Mouse (Mus musculus) mesoderm, embryonic 11.5 days (tissue): ENCODE results near the gene Mad1l1.

Source experiments
- DNase-seq: peaks from one replicate; pipeline ENCODE4 v3.0.0-alpha.2; 2012; ENCODE audit warnings: low read depth, low spot score

The Mad1l1 gene

GRCm38 (mm10) chr5:140324058-140324457, 2.7 kb upstream of the Mad1l1 start:
- no peak for DNase-seq

- no peak for DNase-seq
Observed at GRCm38 (mm10) chr5:140321756-140322575, 614 bp upstream of the Mad1l1 start.

DNA sequence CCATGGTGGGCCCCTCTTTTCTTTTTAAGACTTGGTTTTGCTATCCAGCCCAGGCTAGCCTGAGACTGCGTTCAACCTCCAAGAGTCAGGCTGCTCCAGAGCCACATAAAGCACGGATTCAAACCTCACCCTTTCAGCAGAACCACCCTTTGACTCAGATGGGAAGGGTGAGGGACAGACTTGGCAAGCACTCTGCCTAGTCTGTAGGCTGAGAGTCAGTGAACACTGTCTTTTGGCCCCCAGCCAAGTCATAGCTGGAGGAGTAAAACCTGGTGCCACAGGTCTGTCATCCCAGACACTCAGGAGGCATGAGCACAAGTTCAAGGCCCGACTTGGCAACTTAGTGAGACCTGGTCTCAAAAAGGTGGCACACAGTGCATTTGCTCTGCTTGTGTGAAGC, 4.6 kb downstream of the Mad1l1 start:
- no peak for DNase-seq

- no peak for DNase-seq
Observed at GRCm38 (mm10) chr5:140307602-140308001, 13.8 kb downstream of the Mad1l1 start.

DNA sequence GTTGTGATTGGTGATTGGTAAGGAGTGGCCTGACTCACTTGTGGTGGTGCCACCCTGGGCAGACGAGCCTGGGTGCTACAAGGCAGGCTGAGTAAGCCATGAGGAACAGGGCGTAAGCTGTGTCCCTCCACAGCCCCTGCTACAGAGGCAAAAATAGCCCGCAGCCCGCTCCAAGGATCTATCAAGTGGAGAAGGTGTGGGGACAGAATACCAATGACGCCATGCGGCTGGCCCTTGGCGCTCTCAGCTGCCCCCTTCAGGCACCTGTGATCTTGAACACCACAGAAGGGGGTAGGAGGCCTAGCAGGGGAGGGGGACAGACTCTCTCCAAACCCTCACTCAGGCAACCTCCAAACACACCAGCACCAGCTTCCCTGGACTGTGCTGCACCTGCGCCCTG, 15.3 kb downstream of the Mad1l1 start:
- no peak for DNase-seq

- DNase-seq: no peak
Observed at GRCm38 (mm10) chr5:140298291-140298690, 23.1 kb downstream of the Mad1l1 start.

DNA sequence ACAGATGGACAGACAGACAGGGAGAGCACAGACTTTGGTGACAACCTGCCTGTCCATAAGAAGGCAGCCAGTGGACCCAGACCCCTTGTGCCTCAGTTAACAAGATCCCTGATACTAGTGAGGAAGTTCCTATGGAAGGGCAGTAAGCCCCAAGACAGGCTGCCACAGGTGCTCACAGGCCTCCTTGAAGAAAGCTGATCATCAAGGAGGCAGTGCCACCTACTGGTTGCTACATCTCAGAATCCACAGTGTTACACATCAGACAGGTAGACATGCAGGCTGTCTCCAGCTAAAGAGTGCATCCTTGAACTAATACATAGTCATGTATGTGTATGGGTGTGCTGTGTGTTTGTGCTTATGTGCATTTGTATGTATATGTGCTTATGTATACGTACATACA, 29.2 kb downstream of the Mad1l1 start:
- peak; percentile 69 for DNase-seq

GRCm38 (mm10) chr5:140289161-140289560, 32.2 kb downstream of the Mad1l1 start:
- DNase-seq: no peak

DNA sequence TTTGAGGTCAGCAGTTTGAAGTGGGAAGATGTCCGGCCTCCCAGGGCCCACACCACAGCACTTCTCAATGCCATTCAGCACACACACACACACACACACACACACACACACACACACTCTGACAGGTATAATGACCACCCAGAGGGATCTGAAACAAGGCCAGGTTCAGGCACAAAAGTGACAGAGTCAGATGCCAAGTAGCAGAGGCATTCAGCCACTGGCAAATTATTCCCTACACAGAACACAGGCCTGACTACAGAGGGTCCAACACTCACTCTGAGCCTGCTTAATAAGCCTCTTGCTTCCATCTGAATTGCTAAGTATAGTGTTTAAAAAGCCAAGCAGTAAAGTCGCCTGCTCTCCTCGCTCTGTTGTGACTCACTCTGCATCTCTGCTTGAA, 33.1 kb downstream of the Mad1l1 start:
- no peak for DNase-seq

- DNase-seq: no peak
Observed at GRCm38 (mm10) chr5:140284761-140285160, 36.6 kb downstream of the Mad1l1 start.

GRCm38 (mm10) chr5:140284011-140284410, 37.3 kb downstream of the Mad1l1 start:
- no peak for DNase-seq

DNA sequence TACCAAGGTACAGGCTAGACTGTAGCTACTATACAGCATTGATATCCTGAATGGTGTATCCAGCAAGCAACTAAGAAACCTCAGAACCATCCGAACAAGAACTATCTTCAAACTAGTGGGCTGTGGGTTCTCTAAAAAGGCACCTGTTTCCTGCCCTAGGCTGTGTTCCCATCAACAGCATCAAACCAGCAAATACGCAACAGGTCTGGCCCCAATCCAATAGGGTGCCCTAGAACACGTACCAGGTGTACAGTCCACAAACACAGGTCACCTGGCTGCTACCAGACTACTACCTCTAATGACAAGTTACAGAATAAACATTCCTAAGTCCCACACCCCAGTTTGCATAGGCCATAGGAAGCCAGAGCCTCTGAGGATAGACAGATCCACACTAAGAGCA, 38.5 kb downstream of the Mad1l1 start:
- no peak for DNase-seq

DNA sequence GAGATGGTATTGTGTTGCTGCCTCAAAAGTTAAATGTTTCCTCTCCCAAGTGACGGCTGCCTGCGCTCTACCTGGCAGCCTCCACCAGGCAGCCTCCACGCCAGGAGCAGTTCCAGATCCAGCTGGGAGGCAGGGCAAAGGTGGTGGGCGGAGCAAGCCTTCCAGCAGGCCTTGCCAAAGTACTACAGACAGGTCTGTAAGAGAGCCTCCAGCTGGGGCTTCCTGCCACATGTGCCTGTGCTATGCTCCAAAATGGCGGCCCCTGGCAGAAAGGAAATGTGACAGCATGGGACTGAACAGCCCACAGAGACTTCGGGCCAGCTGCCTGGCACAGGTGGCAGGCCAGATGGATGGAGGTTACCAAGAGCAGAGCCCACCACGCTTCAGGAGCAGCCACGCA, 39.0 kb downstream of the Mad1l1 start:
- DNase-seq: no peak

DNA sequence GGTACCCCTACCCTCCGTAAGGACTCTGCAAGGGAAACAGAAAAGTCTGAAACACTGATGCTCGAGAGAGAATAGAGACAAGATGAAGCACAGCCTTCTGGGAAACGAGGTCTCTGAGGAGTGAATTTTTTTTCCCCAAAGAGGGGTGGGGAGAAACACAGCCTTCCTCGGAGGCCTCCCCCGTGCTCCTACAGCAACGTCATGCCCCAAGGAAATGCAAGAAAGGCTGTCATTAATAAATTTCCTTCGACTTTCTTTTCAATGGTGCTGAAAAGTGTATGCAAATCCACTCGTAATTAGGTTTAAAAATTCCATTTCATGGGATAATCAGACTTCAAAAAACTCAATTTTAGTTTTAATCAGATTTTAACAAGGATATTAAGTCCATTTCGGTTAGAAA, 41.1 kb downstream of the Mad1l1 start:
- DNase-seq: no peak

DNA sequence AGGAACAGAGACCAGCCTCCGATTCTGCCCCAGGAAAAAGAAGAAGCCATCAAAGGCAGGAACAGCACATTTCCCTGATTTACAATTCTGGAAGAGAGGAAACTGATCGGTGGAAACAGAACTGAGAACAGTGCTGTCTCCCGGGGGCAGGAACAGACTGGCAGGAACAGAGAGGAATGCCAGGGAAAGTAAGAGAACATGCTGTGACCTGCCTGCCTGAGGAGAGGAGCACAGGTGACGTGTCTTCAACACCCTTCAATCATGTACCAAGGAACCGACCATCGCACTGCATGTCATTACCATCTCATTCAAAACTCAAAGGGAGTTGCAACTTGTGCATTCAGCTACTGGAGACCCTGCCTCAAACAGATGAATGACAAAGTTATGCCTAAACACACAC, 44.6 kb downstream of the Mad1l1 start:
- no peak for DNase-seq

- no peak for DNase-seq
Observed at GRCm38 (mm10) chr5:140270976-140271685, 50.2 kb downstream of the Mad1l1 start.

GRCm38 (mm10) chr5:140268396-140268795, 53.0 kb downstream of the Mad1l1 start:
- DNase-seq: no peak

GRCm38 (mm10) chr5:140267061-140267460, 54.3 kb downstream of the Mad1l1 start:
- no peak for DNase-seq

DNA sequence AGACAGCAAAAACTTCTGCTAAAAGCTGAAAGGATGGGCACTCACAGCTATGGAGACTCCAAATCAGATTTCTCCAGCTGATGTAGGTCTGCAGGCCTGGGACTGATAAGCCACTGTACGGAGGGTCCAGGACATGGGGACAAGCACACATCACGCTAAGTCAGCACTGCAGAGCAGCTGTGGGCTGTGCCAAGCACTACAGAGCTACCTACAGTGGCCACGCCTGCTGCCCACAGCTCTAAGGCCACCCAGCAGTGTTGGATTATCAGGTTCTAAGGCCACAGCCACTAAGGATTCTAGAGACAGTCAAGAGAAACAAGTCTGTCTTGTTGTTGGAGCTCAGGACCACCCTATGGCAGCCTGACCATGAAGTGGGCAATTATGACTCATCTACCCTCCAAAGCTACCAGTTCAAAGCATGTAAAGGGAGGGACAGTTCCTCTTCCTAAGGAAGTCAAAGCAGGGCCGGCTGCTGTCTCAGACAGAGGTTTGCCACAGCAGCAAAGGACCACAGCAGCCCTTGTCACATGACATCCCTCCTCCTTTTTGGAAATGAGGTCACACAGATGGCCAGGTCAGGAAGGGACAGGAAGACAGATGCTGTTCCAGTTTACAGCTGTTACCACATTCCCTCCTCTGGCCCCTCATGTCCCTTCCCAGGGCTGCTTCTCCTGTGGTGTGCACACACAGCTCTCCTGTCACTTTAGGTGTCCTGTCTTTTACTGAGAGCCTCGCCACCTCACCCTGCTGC, 56.4 kb downstream of the Mad1l1 start:
- peak; percentile 60 for DNase-seq

DNA sequence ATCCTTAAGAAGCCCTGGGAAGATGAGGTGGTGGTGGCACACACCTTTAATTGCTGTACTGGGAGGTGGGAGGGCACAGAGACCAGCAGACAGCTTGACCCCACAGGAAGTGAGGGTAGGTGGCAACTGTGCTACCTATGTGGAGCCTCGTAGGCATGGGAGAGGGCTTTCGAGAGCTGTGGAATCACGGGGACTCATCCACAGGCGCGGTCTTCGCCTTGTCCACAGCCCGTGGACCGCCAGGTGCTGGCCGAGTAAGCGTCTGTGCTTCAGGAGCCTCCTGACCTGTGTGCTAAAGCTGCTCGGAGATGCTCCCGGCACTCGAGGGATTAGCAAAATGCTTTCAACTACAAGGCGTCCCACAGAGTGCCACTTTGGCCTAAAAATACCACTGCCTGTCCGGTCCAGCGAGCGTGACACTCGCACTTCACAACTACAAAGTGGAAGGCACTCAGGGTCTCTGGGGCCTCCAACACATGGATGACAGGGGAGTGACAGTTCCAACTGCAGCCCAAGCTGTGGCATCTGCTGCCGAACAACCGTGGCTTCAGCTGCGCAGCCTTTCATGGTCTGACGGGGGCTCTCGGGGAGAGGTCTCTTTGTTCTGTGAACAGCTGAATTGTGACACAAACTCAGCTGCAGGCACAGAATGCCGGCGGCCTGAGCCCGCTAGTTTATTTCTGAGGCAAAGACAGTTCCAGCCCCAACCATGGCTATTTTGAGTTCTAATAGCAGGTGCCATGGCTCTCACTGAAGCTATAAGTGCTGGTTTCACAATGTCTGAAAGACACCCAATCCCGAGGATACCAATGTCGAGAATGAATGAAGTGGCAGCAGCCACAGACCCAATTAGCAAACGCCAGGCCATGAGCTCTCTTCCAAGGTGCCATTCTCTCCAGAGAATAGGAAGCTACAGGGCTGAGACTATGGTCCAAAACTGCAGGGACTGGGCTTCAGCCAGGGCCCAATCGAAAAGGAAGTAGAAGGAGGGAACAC, 57.3 kb downstream of the Mad1l1 start:
- peak; percentile 69 for DNase-seq

DNA sequence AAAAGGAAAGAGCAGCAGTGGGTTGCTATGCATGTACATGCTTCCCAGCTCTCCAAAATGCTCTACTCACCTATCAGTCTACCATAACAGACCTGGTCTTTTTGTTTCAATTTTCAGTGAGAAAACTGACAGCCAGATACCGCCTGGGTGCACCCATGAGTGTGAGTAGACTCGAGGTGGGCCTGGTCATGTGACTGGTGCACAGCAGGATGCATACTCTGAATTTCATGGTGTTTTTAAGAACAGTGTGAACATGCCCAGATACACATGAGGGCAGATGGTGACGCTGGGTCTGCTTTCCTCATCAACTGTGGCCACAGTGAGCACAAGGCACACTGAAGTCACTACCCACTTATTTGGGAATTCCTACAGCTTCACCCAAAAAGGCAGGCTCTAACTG, 59.0 kb downstream of the Mad1l1 start:
- DNase-seq: no peak
